Mouse (Mus musculus) forebrain, embryonic 15.5 days (tissue): ENCODE measurements at regions not wholly inside any gene's neighbourhood (a gene's known extent, or its start where the extent isn't known, plus 50 kb on each side); places are given as distances from the start of the nearest gene placed in this dataset.

Experiments used
- ATAC-seq: fragments of 200-750 bp; cut with Nextera tagmentation; replicated peaks from 2 replicates; pipeline ENCODE4 v1.8.0; 2017; ENCODE audit warnings: mild to moderate bottlenecking, moderate TSS enrichment, moderate library complexity
- H3K27ac ChIP-seq: fragments of 300-500 bp; sonication (generic); replicated peaks from 2 replicates; pipeline ENCODE4 v1.5.1; 2015; ENCODE audit warnings: mild to moderate bottlenecking, inconsistent platforms
- H3K27me3 ChIP-seq: fragments of 300-500 bp; sonication (generic); 2 replicates; pipeline ENCODE4 v1.6.1; 2015; ENCODE audit warnings: inconsistent platforms
- H3K36me3 ChIP-seq: fragments of 300-500 bp; sonication (generic); 2 replicates; pipeline ENCODE4 v1.6.1; 2015; ENCODE audit warnings: mild to moderate bottlenecking, inconsistent platforms
- H3K4me1 ChIP-seq: fragments of 300-500 bp; sonication (generic); 2 replicates; pipeline ENCODE4 v1.6.1; 2015; ENCODE audit warnings: inconsistent platforms
- H3K4me2 ChIP-seq: fragments of 300-500 bp; sonication (generic); replicated peaks from 2 replicates; pipeline ENCODE4 v1.6.1; 2015; ENCODE audit warnings: mild to moderate bottlenecking, inconsistent platforms
- H3K4me3 ChIP-seq: fragments of 300-500 bp; sonication (generic); 2 replicates; pipeline ENCODE4 v1.5.1; 2015; ENCODE audit warnings: mild to moderate bottlenecking, inconsistent platforms
- H3K9ac ChIP-seq: fragments of 300-500 bp; sonication (generic); replicated peaks from 2 replicates; pipeline ENCODE4 v1.6.1; 2015; ENCODE audit warnings: mild to moderate bottlenecking, inconsistent platforms
- H3K9me3 ChIP-seq: fragments of 300-500 bp; sonication (generic); 2 replicates; pipeline ENCODE4 v1.6.1; 2016; ENCODE audit warnings: inconsistent platforms
- WGBS: fragments of 180-500 bp; shearing (Covaris S2); methylation state at CpG from one replicate; pipeline ENCODE4 v1.1.7; 2015; ENCODE audit warnings: mixed read lengths; 5-methylcytosine and 5-hydroxymethylcytosine counted together

GRCm38 (mm10) chr13:43952972-43953592 lies 168.5 kb downstream of the Cd83 start:
- H3K36me3 ChIP-seq: no peaks in the 10 kb centered on the region
- H3K9me3 ChIP-seq: no peaks in the 10 kb centered on the region
- no peak for ATAC-seq
- no peaks in the 10 kb centered on the region; the same call in 1 of the 2 replicates for H3K27me3 ChIP-seq
- H3K4me3 ChIP-seq: no peak overlapping the region
- H3K9ac ChIP-seq: no peak overlapping the region
- no peak overlapping the region for H3K27ac ChIP-seq
- WGBS: 51% methylated on average over 5 of the region's 5 CpGs
- no peak overlapping the region for H3K4me2 ChIP-seq
- H3K4me1 ChIP-seq: peaks cover 17% of the 10 kb centered on the region

- H3K9ac ChIP-seq: no peak overlapping the region
- H3K4me1 ChIP-seq: peaks cover 12% of the 10 kb centered on the region
- H3K9me3 ChIP-seq: no peaks in the 10 kb centered on the region
- H3K27ac ChIP-seq: no peak overlapping the region
- 92% methylated on average over 10 of the region's 10 CpGs for WGBS
- H3K4me2 ChIP-seq: no peak overlapping the region
- no peaks in the 10 kb centered on the region; the same call in 1 of the 2 replicates for H3K27me3 ChIP-seq
- ATAC-seq: no peak
- H3K4me3 ChIP-seq: no peak overlapping the region
- H3K36me3 ChIP-seq: no peaks in the 10 kb centered on the region
These were observed 170.3 kb downstream of the Cd83 start for GRCm38 (mm10) chr13:43954714-43955393.

- no peak for ATAC-seq
- Histone ChIP-seq H3K27ac (no peak overlapping the region), H3K9ac (no peak overlapping the region), H3K4me1 (no peaks in the 10 kb centered on the region), H3K4me3 (no peak overlapping the region), H3K36me3 (no peaks in the 10 kb centered on the region), H3K27me3 (peaks cover 3% of the 10 kb centered on the region; the same call in 1 of the 2 replicates), H3K4me2 (no peak overlapping the region), H3K9me3 (no peaks in the 10 kb centered on the region)
- WGBS: 95% methylated on average over 2 of the region's 2 CpGs
These were observed 172.5 kb downstream of the Cd83 start for GRCm38 (mm10) chr13:43957046-43957445.

- Histone ChIP-seq H3K4me3 (no peak overlapping the region), H3K4me2 (no peak overlapping the region), H3K4me1 (no peaks in the 10 kb centered on the region), H3K27ac (no peak overlapping the region), H3K9me3 (no peaks in the 10 kb centered on the region), H3K9ac (no peak overlapping the region), H3K27me3 (peaks cover 3% of the 10 kb centered on the region; the same call in 1 of the 2 replicates), H3K36me3 (no peaks in the 10 kb centered on the region)
- WGBS: 64% methylated on average over 9 of the region's 9 CpGs
- ATAC-seq: no peak
These were observed 174.6 kb downstream of the Cd83 start for GRCm38 (mm10) chr13:43959121-43959572.

- peaks cover 3% of the 10 kb centered on the region; the same call in 1 of the 2 replicates for H3K27me3 ChIP-seq
- H3K27ac ChIP-seq: no peak overlapping the region
- no peaks in the 10 kb centered on the region for H3K9me3 ChIP-seq
- no peak overlapping the region for H3K9ac ChIP-seq
- H3K36me3 ChIP-seq: no peaks in the 10 kb centered on the region
- no peak for ATAC-seq
- H3K4me3 ChIP-seq: no peak overlapping the region
- no peaks in the 10 kb centered on the region for H3K4me1 ChIP-seq
- no peak overlapping the region for H3K4me2 ChIP-seq
- WGBS: 62% methylated on average over 6 of the region's 6 CpGs
These were observed 176.6 kb downstream of the Cd83 start for GRCm38 (mm10) chr13:43961047-43961690.

GRCm38 (mm10) chr13:43961987-43962386 lies 177.4 kb downstream of the Cd83 start:
- 79% methylated on average over 3 of the region's 3 CpGs for WGBS
- no peaks in the 10 kb centered on the region for H3K4me1 ChIP-seq
- ATAC-seq: no peak

GRCm38 (mm10) chr13:43963321-43963720 lies 178.7 kb downstream of the Cd83 start:
- no peak for ATAC-seq
- peaks cover 3% of the 10 kb centered on the region; the same call in 1 of the 2 replicates for H3K27me3 ChIP-seq
- H3K4me2 ChIP-seq: no peak overlapping the region
- no peaks in the 10 kb centered on the region for H3K4me1 ChIP-seq
- H3K36me3 ChIP-seq: no peaks in the 10 kb centered on the region
- H3K4me3 ChIP-seq: no peak overlapping the region
- no peaks in the 10 kb centered on the region for H3K9me3 ChIP-seq
- WGBS: 82% methylated on average over 3 of the region's 3 CpGs
- H3K27ac ChIP-seq: no peak overlapping the region
- no peak overlapping the region for H3K9ac ChIP-seq

More at GRCm38 (mm10) chr13:43961987-43962386, 177.4 kb downstream of the Cd83 start:
- Histone ChIP-seq H3K4me3 (no peak overlapping the region), H3K4me2 (no peak overlapping the region), H3K9ac (no peak overlapping the region), H3K36me3 (no peaks in the 10 kb centered on the region), H3K9me3 (no peaks in the 10 kb centered on the region), H3K27me3 (peaks cover 3% of the 10 kb centered on the region; the same call in 1 of the 2 replicates), H3K27ac (no peak overlapping the region)

GRCm38 (mm10) chr13:43965256-43965905 lies 180.8 kb downstream of the Cd83 start:
- no peak for ATAC-seq
- peaks cover 3% of the 10 kb centered on the region; the same call in 1 of the 2 replicates for H3K27me3 ChIP-seq
- 70% methylated on average over 4 of the region's 4 CpGs for WGBS
- H3K9me3 ChIP-seq: no peaks in the 10 kb centered on the region
- no peaks in the 10 kb centered on the region for H3K36me3 ChIP-seq
- H3K4me3 ChIP-seq: no peak overlapping the region
- H3K4me1 ChIP-seq: no peaks in the 10 kb centered on the region
- H3K9ac ChIP-seq: no peak overlapping the region
- H3K27ac ChIP-seq: no peak overlapping the region
- no peak overlapping the region for H3K4me2 ChIP-seq

GRCm38 (mm10) chr13:43967516-43967915 lies 182.9 kb downstream of the Cd83 start:
- 80% methylated on average over 5 of the region's 5 CpGs for WGBS
- H3K4me1 ChIP-seq: no peaks in the 10 kb centered on the region
- H3K36me3 ChIP-seq: no peaks in the 10 kb centered on the region
- no peak overlapping the region for H3K27ac ChIP-seq
- no peak overlapping the region for H3K4me3 ChIP-seq
- H3K27me3 ChIP-seq: no peaks in the 10 kb centered on the region
- no peaks in the 10 kb centered on the region for H3K9me3 ChIP-seq
- no peak overlapping the region for H3K4me2 ChIP-seq
- H3K9ac ChIP-seq: no peak overlapping the region
- ATAC-seq: no peak

- Histone ChIP-seq H3K4me2 (no peak overlapping the region), H3K9me3 (no peaks in the 10 kb centered on the region), H3K27me3 (no peaks in the 10 kb centered on the region), H3K36me3 (no peaks in the 10 kb centered on the region), H3K27ac (no peak overlapping the region), H3K9ac (no peak overlapping the region), H3K4me3 (no peak overlapping the region), H3K4me1 (no peaks in the 10 kb centered on the region)
- WGBS: 91% methylated on average over 2 of the region's 2 CpGs
- ATAC-seq: no peak
These were observed 188.3 kb downstream of the Cd83 start for GRCm38 (mm10) chr13:43972906-43973305.

GRCm38 (mm10) chr13:43975281-43975680 lies 190.7 kb downstream of the Cd83 start:
- ATAC-seq: no peak
- Histone ChIP-seq H3K27ac (no peak overlapping the region), H3K4me3 (no peak overlapping the region), H3K36me3 (no peaks in the 10 kb centered on the region), H3K9me3 (no peaks in the 10 kb centered on the region), H3K4me1 (no peaks in the 10 kb centered on the region), H3K4me2 (no peak overlapping the region), H3K27me3 (no peaks in the 10 kb centered on the region), H3K9ac (no peak overlapping the region)
- WGBS: 46% methylated on average over 13 of the region's 13 CpGs

- Histone ChIP-seq H3K27me3 (no peaks in the 10 kb centered on the region), H3K4me3 (no peak overlapping the region), H3K9me3 (no peaks in the 10 kb centered on the region), H3K27ac (no peak overlapping the region), H3K36me3 (no peaks in the 10 kb centered on the region), H3K4me1 (no peaks in the 10 kb centered on the region), H3K9ac (no peak overlapping the region), H3K4me2 (no peak overlapping the region)
- no peak for ATAC-seq
- 37% methylated on average over 7 of the region's 7 CpGs for WGBS
These were observed 191.2 kb downstream of the Cd83 start for GRCm38 (mm10) chr13:43975801-43976200.
